In the genomic region with DNA sequence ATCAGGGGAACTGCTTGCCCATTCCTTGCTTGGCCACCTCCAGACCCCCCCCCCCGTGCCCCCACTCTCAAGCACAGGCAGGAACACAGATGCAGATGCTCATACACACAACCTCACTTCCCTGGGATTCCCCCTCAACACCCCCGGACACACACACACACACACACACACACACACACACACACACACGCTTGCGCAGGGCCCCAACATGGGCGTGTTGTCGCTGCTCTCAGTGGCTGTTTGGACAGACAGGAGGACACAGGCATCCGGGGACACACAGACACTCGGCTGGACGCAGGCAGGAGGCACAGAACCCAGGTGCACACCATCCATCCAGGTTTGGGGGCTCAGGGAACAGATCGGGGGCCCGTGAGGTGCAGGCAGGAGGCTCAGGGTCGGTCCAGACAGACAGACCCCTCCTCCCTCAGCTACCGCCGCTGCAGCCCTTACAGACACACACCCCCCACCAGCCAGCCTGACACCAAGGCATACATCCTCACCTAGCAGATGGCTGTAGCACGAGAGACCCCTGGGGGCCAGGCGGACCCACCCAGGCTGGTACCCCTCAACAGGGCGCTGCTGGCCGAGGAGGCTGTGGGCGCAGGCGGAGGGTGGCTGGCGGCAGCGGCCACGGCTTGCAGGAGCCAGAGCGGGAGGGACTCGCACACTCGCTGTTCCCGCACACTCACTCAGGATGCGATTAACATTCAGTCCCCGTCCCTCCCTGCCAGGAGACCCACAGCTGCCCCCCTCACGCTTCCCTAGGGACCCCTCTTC, we compare ENCODE assay signal across 9 mouse cellular contexts. TPM values are rescaled to one million over a fixed set of nuclear protein-coding genes. Genes with fewer than 3 reads are reported as not detected.
DNase-seq lines count a peak whose midpoint lies in the region; ATAC-seq and TF ChIP-seq lines count a peak whose summit lies in the region.
"Had no signal": no experiment of that assay in that cellular context is flagged by ENCODE, and none has a peak within 500 bp of the region (broad histone marks: within the 10 kb centered on the region; RNA-seq: fewer than 3 reads in every experiment).

No protein-coding gene starts in this region.

- no peak for TF ChIP-seq EP300 in ES-Bruce4 (IDR thresholded peaks at IDR 0.05; ENCODE audit: insufficient read depth, low read depth, low read length)

- peaks cover 67% of the 10 kb centered on the region for H3K4me1 ChIP-seq in kidney, embryonic 15.5 days
- H3K4me1 ChIP-seq in ES-Bruce4 (ENCODE audit: control insufficient read depth, insufficient read depth, low read length) = peaks cover 5% of the 10 kb centered on the region
- peaks cover 64% of the 10 kb centered on the region for H3K4me1 ChIP-seq in forebrain, embryonic 12.5 days
- H3K4me1 ChIP-seq in limb, embryonic 15.5 days = peaks cover 63% of the 10 kb centered on the region
- H3K4me1 ChIP-seq in stomach, embryonic 16.5 days (ENCODE audit: control insufficient read depth, insufficient read depth, low read length) = peaks cover 41% of the 10 kb centered on the region

- H3K4me2 ChIP-seq in kidney, embryonic 15.5 days = peak overlapping the region; percentile 52
- peak overlapping the region; percentile 56 for H3K4me2 ChIP-seq in forebrain, embryonic 12.5 days
- H3K4me2 ChIP-seq in limb, embryonic 15.5 days = peak overlapping the region; percentile 60
- H3K4me2 ChIP-seq in stomach, embryonic 16.5 days (ENCODE audit: low read depth, low read length) = peak overlapping the region; percentile 49
- H3K4me2 ChIP-seq: liver, embryonic 15.5 days had no signal

- peaks cover 53% of the 10 kb centered on the region for H3K27me3 ChIP-seq in kidney, embryonic 15.5 days
- no peaks in the 10 kb centered on the region for H3K27me3 ChIP-seq in ES-Bruce4 (ENCODE audit: control insufficient read depth, insufficient read depth, low read length, poor library complexity, severe bottlenecking)
- H3K27me3 ChIP-seq in forebrain, embryonic 12.5 days = peaks cover 66% of the 10 kb centered on the region
- peaks cover 46% of the 10 kb centered on the region for H3K27me3 ChIP-seq in limb, embryonic 15.5 days
- H3K27me3 ChIP-seq in stomach, embryonic 16.5 days (ENCODE audit: control insufficient read depth, insufficient read depth, low read length) = peaks cover 19% of the 10 kb centered on the region

- TF ChIP-seq POLR2A in ES-Bruce4 (IDR thresholded peaks at IDR 0.05; ENCODE audit: insufficient read depth, low read length) = no peak

- WGBS in kidney, embryonic 15.5 days = 1% methylated on average over 30 of the region's 30 CpGs
- WGBS in forebrain, embryonic 12.5 days = under 1% methylated on average over 30 of the region's 30 CpGs
- WGBS in limb, embryonic 15.5 days = 2% methylated on average over 27 of the region's 30 CpGs
- WGBS in stomach, embryonic 16.5 days = 1% methylated on average over 30 of the region's 30 CpGs

- H3K36me3 ChIP-seq in kidney, embryonic 15.5 days = peaks cover 17% of the 10 kb centered on the region
- no peaks in the 10 kb centered on the region; the same call in 1 of the 2 replicates for H3K36me3 ChIP-seq in ES-Bruce4 (ENCODE audit: control insufficient read depth, insufficient read depth, low read length, poor library complexity, severe bottlenecking)
- H3K36me3 ChIP-seq in forebrain, embryonic 12.5 days (replicated peaks) = peaks cover 9% of the 10 kb centered on the region; the same call in 1 of the 2 replicates
- H3K36me3 ChIP-seq in limb, embryonic 15.5 days = peaks cover 13% of the 10 kb centered on the region
- H3K36me3 ChIP-seq in stomach, embryonic 16.5 days (ENCODE audit: control insufficient read depth, insufficient read depth, low read length) = peaks cover 10% of the 10 kb centered on the region

- no peak overlapping the region for H3K27ac ChIP-seq in kidney, embryonic 15.5 days
- no peak overlapping the region for H3K27ac ChIP-seq in ES-Bruce4 (ENCODE audit: insufficient read depth, low read length)
- H3K27ac ChIP-seq in forebrain, embryonic 12.5 days = no peak overlapping the region
- H3K27ac ChIP-seq in limb, embryonic 15.5 days = no peak overlapping the region
- H3K27ac ChIP-seq in stomach, embryonic 16.5 days (ENCODE audit: low read length) = no peak overlapping the region
- H3K27ac ChIP-seq: liver, embryonic 15.5 days had no signal

- no peak for TF ChIP-seq CTCF in ES-Bruce4 (IDR thresholded peaks at IDR 0.05; ENCODE audit: low read depth, low read length)

- H3K4me3 ChIP-seq in kidney, embryonic 15.5 days (replicated peaks) = peak overlapping the region; percentile 25
- H3K4me3 ChIP-seq in ES-Bruce4 (ENCODE audit: low read depth, low read length) = peak overlapping the region; percentile 51
- H3K4me3 ChIP-seq in forebrain, embryonic 12.5 days (replicated peaks) = peak overlapping the region; percentile 31
- peak overlapping the region; percentile 34 for H3K4me3 ChIP-seq in limb, embryonic 15.5 days
- H3K4me3 ChIP-seq in stomach, embryonic 16.5 days (replicated peaks; ENCODE audit: low read length) = peak overlapping the region; percentile 26
- H3K4me3 ChIP-seq: liver, embryonic 15.5 days had no signal

- 0 out of 2 replicates have a peak overlapping the region, but pooled peaks have one; percentile 35 for H3K9ac ChIP-seq in kidney, embryonic 15.5 days
- peak overlapping the region; percentile 17; the same call in 1 of the 2 replicates for H3K9ac ChIP-seq in ES-Bruce4 (ENCODE audit: low read depth, poor library complexity, severe bottlenecking)
- peak overlapping the region; percentile 49 for H3K9ac ChIP-seq in forebrain, embryonic 12.5 days
- peak overlapping the region; percentile 31 for H3K9ac ChIP-seq in limb, embryonic 15.5 days
- H3K9ac ChIP-seq in stomach, embryonic 16.5 days (ENCODE audit: low read length) = peak overlapping the region; percentile 53
- H3K9ac ChIP-seq: liver, embryonic 15.5 days had no signal

- ATAC-seq in kidney, embryonic 15.5 days (replicated peaks; ENCODE audit: low FRiP score) = no peak
- ATAC-seq in forebrain, embryonic 12.5 days (ENCODE audit: low FRiP score) = no peak
- no peak for ATAC-seq in limb, embryonic 15.5 days (ENCODE audit: insufficient number of reproducible peaks, low FRiP score, low TSS enrichment, low read depth)
- no peak for ATAC-seq in stomach, embryonic 16.5 days (ENCODE audit: insufficient read depth, low FRiP score)

- no peak for DNase-seq in kidney, postnatal 10 days
- DNase-seq in adrenal gland, postnatal 36 days = no peak
- DNase-seq in spleen, postnatal 14 days (ENCODE audit: low spot score in 2 of 2) = no peak

- H3K9me3 ChIP-seq in kidney, embryonic 15.5 days (replicated peaks) = no peaks in the 10 kb centered on the region
- no peaks in the 10 kb centered on the region for H3K9me3 ChIP-seq in ES-Bruce4 (replicated peaks; ENCODE audit: control insufficient read depth, insufficient read depth, low read length, poor library complexity, severe bottlenecking)
- no peaks in the 10 kb centered on the region for H3K9me3 ChIP-seq in forebrain, embryonic 12.5 days
- no peaks in the 10 kb centered on the region for H3K9me3 ChIP-seq in limb, embryonic 15.5 days
- no peaks in the 10 kb centered on the region for H3K9me3 ChIP-seq in stomach, embryonic 16.5 days (replicated peaks; ENCODE audit: control insufficient read depth, low read length)
- H3K9me3 ChIP-seq: liver, embryonic 15.5 days had no signal

RNA-seq across cellular contexts. Expression of a gene that starts 2.1 kb away (rescaled TPM):
- polyA plus RNA-seq in kidney, embryonic 15.5 days (2015; fragmentation: Nextera tagmentation; extraction: Ambion mirVana) = 83.8 and 89.1 TPM in 2 replicates
- polyA plus RNA-seq in ES-Bruce4 (2011; ENCODE audit: insufficient read depth, insufficient read length, low read depth, missing spikeins) = 98.0 and 102 TPM in 2 replicates
- 38.6 and 44.6 TPM in 2 replicates for polyA plus RNA-seq in forebrain, embryonic 12.5 days (2016; fragmentation: Nextera tagmentation; extraction: Ambion mirVana)
- 79.4 and 97.8 TPM in 2 replicates for polyA plus RNA-seq in limb, embryonic 15.5 days (2015; fragmentation: Nextera tagmentation; extraction: Ambion mirVana)
- polyA plus RNA-seq in stomach, embryonic 16.5 days (2015; fragmentation: Nextera tagmentation; extraction: Ambion mirVana) = 76.7 and 87.0 TPM in 2 replicates
- total RNA-seq in adrenal gland, postnatal 36 days (2021) = 100 to 1,000 TPM; 137 to 140 TPM

RNA-seq across cellular contexts. Expression of a gene that starts 7.7 kb away (rescaled TPM):
- 0.42 and 0.47 TPM in 2 replicates for polyA plus RNA-seq in kidney, embryonic 15.5 days (2015; fragmentation: Nextera tagmentation; extraction: Ambion mirVana)
- 0.43 and 0.68 TPM in 2 replicates for polyA plus RNA-seq in ES-Bruce4 (2011; ENCODE audit: insufficient read depth, insufficient read length, low read depth, missing spikeins)
- polyA plus RNA-seq in forebrain, embryonic 12.5 days (2016; fragmentation: Nextera tagmentation; extraction: Ambion mirVana) = 0.33 and 0.47 TPM in 2 replicates
- polyA plus RNA-seq in limb, embryonic 15.5 days (2015; fragmentation: Nextera tagmentation; extraction: Ambion mirVana) = 0.48 and 0.68 TPM in 2 replicates
- 0.23 and 0.40 TPM in 2 replicates for polyA plus RNA-seq in stomach, embryonic 16.5 days (2015; fragmentation: Nextera tagmentation; extraction: Ambion mirVana)
- 1 to 10 TPM in 1 of 2 experiments, under 1 TPM in 1; 0.63 to 1.2 TPM for total RNA-seq in adrenal gland, postnatal 36 days (2021)

RNA-seq across cellular contexts. Expression of a gene that starts 26.0 kb away (rescaled TPM):
- 0.93 and 1.1 TPM in 2 replicates for polyA plus RNA-seq in kidney, embryonic 15.5 days (2015; fragmentation: Nextera tagmentation; extraction: Ambion mirVana)
- 2.0 and 3.4 TPM in 2 replicates for polyA plus RNA-seq in ES-Bruce4 (2011; ENCODE audit: insufficient read depth, insufficient read length, low read depth, missing spikeins)
- polyA plus RNA-seq in forebrain, embryonic 12.5 days (2016; fragmentation: Nextera tagmentation; extraction: Ambion mirVana) = 0.63 and 0.88 TPM in 2 replicates
- polyA plus RNA-seq in limb, embryonic 15.5 days (2015; fragmentation: Nextera tagmentation; extraction: Ambion mirVana) = 0.49 and 0.86 TPM in 2 replicates
- 0.49 and 1.2 TPM in 2 replicates for polyA plus RNA-seq in stomach, embryonic 16.5 days (2015; fragmentation: Nextera tagmentation; extraction: Ambion mirVana)
- under 1 TPM in 1 of 2 experiments, not detected in 1; 0.36 TPM for total RNA-seq in adrenal gland, postnatal 36 days (2021)

RNA-seq across cellular contexts. Expression of a gene that starts 26.3 kb away (rescaled TPM):
- 6.2 and 6.5 TPM in 2 replicates for polyA plus RNA-seq in kidney, embryonic 15.5 days (2015; fragmentation: Nextera tagmentation; extraction: Ambion mirVana)
- polyA plus RNA-seq in ES-Bruce4 (2011; ENCODE audit: insufficient read depth, insufficient read length, low read depth, missing spikeins) = 21.7 and 28.2 TPM in 2 replicates
- 3.3 and 3.9 TPM in 2 replicates for polyA plus RNA-seq in forebrain, embryonic 12.5 days (2016; fragmentation: Nextera tagmentation; extraction: Ambion mirVana)
- 4.4 and 5.5 TPM in 2 replicates for polyA plus RNA-seq in limb, embryonic 15.5 days (2015; fragmentation: Nextera tagmentation; extraction: Ambion mirVana)
- 4.2 and 6.0 TPM in 2 replicates for polyA plus RNA-seq in stomach, embryonic 16.5 days (2015; fragmentation: Nextera tagmentation; extraction: Ambion mirVana)
- 10 to 100 TPM; 55.1 to 66.5 TPM for total RNA-seq in adrenal gland, postnatal 36 days (2021)

RNA-seq across cellular contexts. Expression of a gene that starts 39.7 kb away (rescaled TPM):
- 82.5 and 86.3 TPM in 2 replicates for polyA plus RNA-seq in kidney, embryonic 15.5 days (2015; fragmentation: Nextera tagmentation; extraction: Ambion mirVana)
- 32.3 and 36.3 TPM in 2 replicates for polyA plus RNA-seq in ES-Bruce4 (2011; ENCODE audit: insufficient read depth, insufficient read length, low read depth, missing spikeins)
- polyA plus RNA-seq in forebrain, embryonic 12.5 days (2016; fragmentation: Nextera tagmentation; extraction: Ambion mirVana) = 55.5 and 60.0 TPM in 2 replicates
- polyA plus RNA-seq in limb, embryonic 15.5 days (2015; fragmentation: Nextera tagmentation; extraction: Ambion mirVana) = 56.3 and 59.3 TPM in 2 replicates
- polyA plus RNA-seq in stomach, embryonic 16.5 days (2015; fragmentation: Nextera tagmentation; extraction: Ambion mirVana) = 50.3 and 53.7 TPM in 2 replicates
- total RNA-seq in adrenal gland, postnatal 36 days (2021) = 10 to 100 TPM; 27.1 to 36.0 TPM
